9 mouse cellular contexts compared by ENCODE assay signal in genomic region chrX:102476784-102477183, GRCm38 (mm10). TPM values are rescaled to one million over a fixed set of nuclear protein-coding genes. Genes with fewer than 3 reads are reported as not detected.
DNase-seq lines count a peak whose midpoint lies in the region; ATAC-seq lines count a peak whose summit lies in the region.
"Had no signal": no experiment of that assay in that cellular context is flagged by ENCODE, and none has a peak within 500 bp of the region (broad histone marks: within the 10 kb centered on the region; RNA-seq: fewer than 3 reads in every experiment).

No protein-coding gene starts in this region.

- no peaks in the 10 kb centered on the region for H3K36me3 ChIP-seq in hindbrain, embryonic 14.5 days (replicated peaks; ENCODE audit: control insufficient read depth, insufficient read depth)
- H3K36me3 ChIP-seq in hindbrain, embryonic 16.5 days (ENCODE audit: control insufficient read depth, insufficient read depth, low read length) = no peaks in the 10 kb centered on the region
- H3K36me3 ChIP-seq in neural tube, embryonic 11.5 days (ENCODE audit: control insufficient read depth, insufficient read depth, low read length) = no peaks in the 10 kb centered on the region

- intact Hi-C loops in left cerebral cortex, postnatal 25 days (cut with DNase I) = loop anchor here (2.0 to 10.0 kb wide), 4 partner anchors 222 to 522 kb away; partner anchors contain the start of genes Cited1 and Rtl5

- peaks cover 4% of the 10 kb centered on the region; the same call in 1 of the 2 replicates for H3K27me3 ChIP-seq in hindbrain, embryonic 14.5 days (ENCODE audit: control insufficient read depth, insufficient read depth, low read length)
- no peaks in the 10 kb centered on the region; the same call in 1 of the 2 replicates for H3K27me3 ChIP-seq in hindbrain, embryonic 16.5 days (replicated peaks; ENCODE audit: control insufficient read depth, insufficient read depth, low read length)
- no peaks in the 10 kb centered on the region for H3K27me3 ChIP-seq in neural tube, embryonic 11.5 days (ENCODE audit: control insufficient read depth, insufficient read depth, low read length)

- no peak overlapping the region for H3K4me2 ChIP-seq in hindbrain, embryonic 14.5 days (replicated peaks)
- H3K4me2 ChIP-seq in hindbrain, embryonic 16.5 days (ENCODE audit: low read length) = no peak overlapping the region
- H3K4me2 ChIP-seq in neural tube, embryonic 11.5 days (ENCODE audit: low read depth) = no peak overlapping the region

- WGBS in hindbrain, embryonic 14.5 days = 33% methylated on average over 3 of the region's 3 CpGs
- WGBS in hindbrain, embryonic 16.5 days = 34% methylated on average over 3 of the region's 3 CpGs
- WGBS in neural tube, embryonic 11.5 days = 34% methylated on average over 3 of the region's 3 CpGs

- no peak overlapping the region for H3K4me3 ChIP-seq in hindbrain, embryonic 14.5 days (replicated peaks; ENCODE audit: low read length)
- no peak overlapping the region for H3K4me3 ChIP-seq in hindbrain, embryonic 16.5 days (ENCODE audit: low read length)
- H3K4me3 ChIP-seq in neural tube, embryonic 11.5 days (ENCODE audit: low read depth, low read length) = no peak overlapping the region
- H3K4me3 ChIP-seq: megakaryocyte, embryonic 14.5 days had no signal

- peak; percentile 53; the same call in 1 of the 2 replicates for ATAC-seq in hindbrain, embryonic 14.5 days (ENCODE audit: low FRiP score)
- no peak for ATAC-seq in hindbrain, embryonic 16.5 days
- ATAC-seq in neural tube, embryonic 11.5 days (ENCODE audit: insufficient read depth, low FRiP score, low TSS enrichment) = no peak

- no peak overlapping the region for H3K9ac ChIP-seq in hindbrain, embryonic 14.5 days
- no peak overlapping the region for H3K9ac ChIP-seq in hindbrain, embryonic 16.5 days (ENCODE audit: low read depth, low read length)
- no peak overlapping the region for H3K9ac ChIP-seq in neural tube, embryonic 11.5 days (ENCODE audit: low read length)

- no peak overlapping the region for H3K27ac ChIP-seq in hindbrain, embryonic 14.5 days
- H3K27ac ChIP-seq in hindbrain, embryonic 16.5 days (ENCODE audit: low read depth, low read length) = no peak overlapping the region
- no peak overlapping the region for H3K27ac ChIP-seq in neural tube, embryonic 11.5 days (ENCODE audit: low read depth, low read length)

- H3K4me1 ChIP-seq in hindbrain, embryonic 14.5 days (replicated peaks; ENCODE audit: control insufficient read depth, insufficient read depth, low read length) = no peaks in the 10 kb centered on the region
- no peaks in the 10 kb centered on the region for H3K4me1 ChIP-seq in hindbrain, embryonic 16.5 days (ENCODE audit: control insufficient read depth, insufficient read depth, low read depth, low read length)
- no peaks in the 10 kb centered on the region for H3K4me1 ChIP-seq in neural tube, embryonic 11.5 days (ENCODE audit: control insufficient read depth, insufficient read depth, low read length)

- no peaks in the 10 kb centered on the region for H3K9me3 ChIP-seq in hindbrain, embryonic 14.5 days (ENCODE audit: control insufficient read depth, low read length)
- no peaks in the 10 kb centered on the region for H3K9me3 ChIP-seq in hindbrain, embryonic 16.5 days (ENCODE audit: control insufficient read depth, low read length)
- no peaks in the 10 kb centered on the region for H3K9me3 ChIP-seq in neural tube, embryonic 11.5 days (ENCODE audit: control insufficient read depth, low read length)
- H3K9me3 ChIP-seq: megakaryocyte, embryonic 14.5 days had no signal

- peak; percentile 75 for DNase-seq in hindbrain, embryonic 14.5 days (ENCODE audit: low spot score)
- peak; percentile 53 to 84 for DNase-seq in adrenal gland, adult (ENCODE audit: inconsistent age in 2 of 2, low spot score in 1 of 2)
- peak; percentile 73 for DNase-seq in embryo, embryonic 10.5 days (ENCODE audit: low spot score)
- peak; percentile 83 for DNase-seq in heart, postnatal 4 days
- peak; percentile 78 to 85 for DNase-seq in left cerebral cortex, postnatal 25 days (ENCODE audit: low spot score in 2 of 2)
- DNase-seq in neural tube, embryonic 11.5 days (ENCODE audit: low spot score) = peak; percentile 56
- peak; percentile 38 for DNase-seq in thymus, postnatal 0 days (ENCODE audit: low spot score)

RNA-seq across cellular contexts. Expression of gene Hdac8, which starts 28.4 kb away (rescaled TPM):
- 2.4 TPM in 2 replicates for polyA plus RNA-seq in hindbrain, embryonic 14.5 days (2014; fragmentation: Nextera tagmentation; extraction: Ambion mirVana)
- 12.1 and 12.3 TPM in 2 replicates for polyA plus RNA-seq in hindbrain, embryonic 16.5 days (2015; fragmentation: Nextera tagmentation; extraction: Ambion mirVana)
- total RNA-seq in heart, postnatal 4 days (2021) = 1 to 10 TPM; 4.9 to 5.7 TPM
- 10 to 100 TPM; 12.6 to 15.6 TPM for total RNA-seq in left cerebral cortex, postnatal 25 days (2021)
- polyA plus RNA-seq in neural tube, embryonic 11.5 days (2014; fragmentation: Nextera tagmentation; extraction: Ambion mirVana) = 1.6 and 2.6 TPM in 2 replicates
- 11.0 and 11.2 TPM in 2 replicates for polyA plus RNA-seq in thymus, postnatal 0 days (2015; fragmentation: Nextera tagmentation; extraction: Ambion mirVana)
